ENCODE assay signal across 23 mouse cellular contexts in genomic region chr3:79527521-79527920, GRCm38 (mm10). TPM values are rescaled to one million over a fixed set of nuclear protein-coding genes. Genes with fewer than 3 reads are reported as not detected.
DNase-seq lines count a peak whose midpoint lies in the region; ATAC-seq and TF ChIP-seq lines count a peak whose summit lies in the region.
"Had no signal": no experiment of that assay in that cellular context is flagged by ENCODE, and none has a peak within 500 bp of the region (broad histone marks: within the 10 kb centered on the region; RNA-seq: fewer than 3 reads in every experiment).

No protein-coding gene starts in this region.

- 81% methylated on average over 3 of the region's 3 CpGs for WGBS in heart, postnatal 0 days

- H3K4me3 ChIP-seq in gastrocnemius, adult 2 months, result peak overlapping the region; percentile 25
- H3K4me3 ChIP-seq in heart, postnatal 0 days (ENCODE audit: low read depth, low read length), result no peak overlapping the region
- H3K4me3 ChIP-seq in brown adipose tissue, adult 24 weeks (ENCODE audit: insufficient read depth, low read depth, low read length), result no peak overlapping the region
- H3K4me3 ChIP-seq: embryonic facial prominence, embryonic 15.5 days; erythroblast, embryonic 14.5 days; forebrain, embryonic 10.5 days; heart, embryonic 10.5 days; heart, embryonic 15.5 days; hindbrain, embryonic 13.5 days had no signal

- no peak overlapping the region for H3K4me2 ChIP-seq in heart, postnatal 0 days (ENCODE audit: low read depth, low read length)
- H3K4me2 ChIP-seq: embryonic facial prominence, embryonic 15.5 days; heart, embryonic 15.5 days; hindbrain, embryonic 13.5 days had no signal

- intact Hi-C loops in gastrocnemius, adult 2 months (cut with DNase I), result no loop called here

- peaks cover 21% of the 10 kb centered on the region for H3K4me1 ChIP-seq in heart, postnatal 0 days (ENCODE audit: control insufficient read depth, insufficient read depth)
- H3K4me1 ChIP-seq in brown adipose tissue, adult 24 weeks (ENCODE audit: control insufficient read depth, insufficient read depth, insufficient read length, low read length), result peaks cover 31% of the 10 kb centered on the region

- H3K27ac ChIP-seq in gastrocnemius, adult 2 months, result peak overlapping the region; percentile 79
- 0 out of 2 replicates have a peak overlapping the region, but pooled peaks have one; percentile 43 for H3K27ac ChIP-seq in heart, postnatal 0 days (ENCODE audit: low read depth)
- peak overlapping the region; percentile 59 for H3K27ac ChIP-seq in brown adipose tissue, adult 24 weeks (replicated peaks; ENCODE audit: low read depth, low read length)
- H3K27ac ChIP-seq: embryonic facial prominence, embryonic 15.5 days; heart, embryonic 10.5 days; heart, embryonic 15.5 days; hindbrain, embryonic 13.5 days; hindbrain, postnatal 0 days had no signal

- no peaks in the 10 kb centered on the region for H3K9me3 ChIP-seq in heart, postnatal 0 days (replicated peaks; ENCODE audit: control insufficient read depth, low read length)
- H3K9me3 ChIP-seq: embryonic facial prominence, embryonic 15.5 days; forebrain, embryonic 10.5 days; heart, embryonic 10.5 days; heart, embryonic 15.5 days; hindbrain, embryonic 13.5 days had no signal

- no peak overlapping the region for H3K9ac ChIP-seq in heart, postnatal 0 days (replicated peaks; ENCODE audit: low read depth, low read length)
- H3K9ac ChIP-seq: embryonic facial prominence, embryonic 15.5 days; heart, embryonic 15.5 days; hindbrain, embryonic 13.5 days had no signal

- no peaks in the 10 kb centered on the region for H3K27me3 ChIP-seq in heart, postnatal 0 days (ENCODE audit: control insufficient read depth, insufficient read depth, low read length)
- H3K27me3 ChIP-seq: embryonic facial prominence, embryonic 15.5 days; heart, embryonic 15.5 days; hindbrain, embryonic 13.5 days had no signal

- no peak for TF ChIP-seq CTCF in gastrocnemius, adult 2 months (IDR thresholded peaks at IDR 0.05)
- no peak for TF ChIP-seq CTCF in heart, postnatal 0 days (IDR thresholded peaks at IDR 0.05; ENCODE audit: low read depth)

- DNase-seq in gastrocnemius, adult 2 months, result no peak
- no peak for DNase-seq in gastrocnemius, adult 18-20 months (ENCODE audit: low spot score)
- no peak for DNase-seq in heart, postnatal 0 days (ENCODE audit: low spot score)
- DNase-seq in heart, adult 9 months (ENCODE audit: low spot score in 2 of 2), result no peak
- peak; percentile 16 for DNase-seq in lung, postnatal 10 days
- no peak for DNase-seq in lung, postnatal 25 days (ENCODE audit: low spot score)
- DNase-seq in right cerebral cortex, postnatal 36 days (ENCODE audit: low spot score in 2 of 2), result no peak
- DNase-seq: adrenal gland, adult 2 months; adrenal gland, postnatal 25 days; cerebellum, adult 11 months; cerebellum, adult 8-10 months; cerebellum, postnatal 14 days; embryo, embryonic 11 days; gastrocnemius, postnatal 10 days had no signal

- no peak for TF ChIP-seq EP300 in heart, postnatal 0 days (IDR thresholded peaks at IDR 0.05; ENCODE audit: low read depth)

- ATAC-seq in heart, postnatal 0 days (ENCODE audit: insufficient read depth, low read depth), result no peak
- ATAC-seq: forebrain, embryonic 14.5 days; hindbrain, postnatal 0 days had no signal

- H3K36me3 ChIP-seq in heart, postnatal 0 days (replicated peaks; ENCODE audit: control insufficient read depth, insufficient read depth, low read length), result no peaks in the 10 kb centered on the region
- H3K36me3 ChIP-seq: embryonic facial prominence, embryonic 15.5 days; forebrain, embryonic 10.5 days; heart, embryonic 10.5 days; heart, embryonic 15.5 days; hindbrain, embryonic 13.5 days had no signal

RNA-seq across cellular contexts. Expression of gene Fnip2, which starts 40.1 kb away (rescaled TPM):
- total RNA-seq in gastrocnemius, adult 2 months (2021), result 1 to 10 TPM; 3.5 to 5.0 TPM
- total RNA-seq in gastrocnemius, adult 18-20 months (2021), result 1 to 10 TPM; 3.4 to 4.6 TPM
- total RNA-seq in heart, postnatal 0 days (2014; rRNA removed; ENCODE audit: low replicate concordance), result 10.5 and 18.3 TPM in 2 replicates
- polyA plus RNA-seq in heart, postnatal 0 days (2015; fragmentation: Nextera tagmentation; extraction: Ambion mirVana), result 1.4 and 2.1 TPM in 2 replicates
- polyA plus RNA-seq in brown adipose tissue, adult 24 weeks (2012; ENCODE audit: insufficient read depth, insufficient read length, missing spikeins), result 2.7 and 4.2 TPM in 2 replicates
